Mouse (Mus musculus): ENCODE data around the gene Thap7. TPM values are rescaled to one million over a fixed set of nuclear protein-coding genes. Genes with fewer than 3 reads are reported as not detected.
"Not testable (repeated sequence)": the region's sequence is repeated elsewhere in the genome, so short reads cannot be mapped to it uniquely, and the experiment has no call there.

Gene Thap7
- polyA plus RNA-seq, 1 experiment: 73.0 TPM

GRCm38 (mm10) chr16:17532676-17533329, 1.9 kb upstream of the Thap7 start:
- DNase-seq (ENCODE audit: extremely low spot score in 1 of 2, low spot score in 1 of 2): no peak

GRCm38 (mm10) chr16:17532271-17532670, 1.3 kb upstream of the Thap7 start:
- no peak for DNase-seq (ENCODE audit: extremely low spot score in 1 of 2, low spot score in 1 of 2)

GRCm38 (mm10) chr16:17529981-17530586, 852 bp downstream of the Thap7 start:
- DNase-seq (ENCODE audit: extremely low spot score in 1 of 2, low spot score in 1 of 2): no peak

GRCm38 (mm10) chr16:17528276-17528675, 2.7 kb downstream of the Thap7 start:
- DNase-seq (ENCODE audit: extremely low spot score in 1 of 2, low spot score in 1 of 2): no peak

- DNase-seq (ENCODE audit: extremely low spot score in 1 of 2, low spot score in 1 of 2): no peak
Measured at GRCm38 (mm10) chr16:17527606-17528005, 3.3 kb downstream of the Thap7 start.

GRCm38 (mm10) chr16:17526223-17526622, 4.7 kb downstream of the Thap7 start:
- no peak for DNase-seq (ENCODE audit: extremely low spot score in 1 of 2, low spot score in 1 of 2)

- no peak for DNase-seq (ENCODE audit: extremely low spot score in 1 of 2, low spot score in 1 of 2)
Measured at GRCm38 (mm10) chr16:17525524-17525923, 5.4 kb downstream of the Thap7 start.

GRCm38 (mm10) chr16:17524156-17524555, 6.8 kb downstream of the Thap7 start:
- DNase-seq (ENCODE audit: extremely low spot score in 1 of 2, low spot score in 1 of 2): no peak

GRCm38 (mm10) chr16:17518910-17519309, 12.0 kb downstream of the Thap7 start:
- DNase-seq (ENCODE audit: extremely low spot score in 1 of 2, low spot score in 1 of 2): no peak

- DNase-seq (ENCODE audit: extremely low spot score in 1 of 2, low spot score in 1 of 2): no peak
Measured at GRCm38 (mm10) chr16:17511431-17511830, 19.5 kb downstream of the Thap7 start.

GRCm38 (mm10) chr16:17510686-17511085, 20.2 kb downstream of the Thap7 start:
- no peak for DNase-seq (ENCODE audit: extremely low spot score in 1 of 2, low spot score in 1 of 2)

GRCm38 (mm10) chr16:17510143-17510542, 20.8 kb downstream of the Thap7 start:
- DNase-seq (ENCODE audit: extremely low spot score in 1 of 2, low spot score in 1 of 2): no peak

- no peak for DNase-seq (ENCODE audit: extremely low spot score in 1 of 2, low spot score in 1 of 2)
Measured at GRCm38 (mm10) chr16:17509240-17509597, 21.7 kb downstream of the Thap7 start.

- DNase-seq (ENCODE audit: extremely low spot score in 1 of 2, low spot score in 1 of 2): peak; percentile 76 to 88
Measured at GRCm38 (mm10) chr16:17508546-17509239, 22.2 kb downstream of the Thap7 start, which contains the start of gene Lztr1. Gene Lztr1, plus strand, starts transcription at chr16:17508688.

- DNase-seq (ENCODE audit: extremely low spot score in 1 of 2, low spot score in 1 of 2): not testable (repeated sequence)
Measured at GRCm38 (mm10) chr16:17508031-17508430, 22.9 kb downstream of the Thap7 start.

- DNase-seq (ENCODE audit: extremely low spot score in 1 of 2, low spot score in 1 of 2): no peak
Measured at GRCm38 (mm10) chr16:17507018-17507552, 23.9 kb downstream of the Thap7 start.

GRCm38 (mm10) chr16:17502681-17503080, 28.3 kb downstream of the Thap7 start:
- no peak for DNase-seq (ENCODE audit: extremely low spot score in 1 of 2, low spot score in 1 of 2)

- DNase-seq (ENCODE audit: extremely low spot score in 1 of 2, low spot score in 1 of 2): no peak
Measured at GRCm38 (mm10) chr16:17499249-17499883, 31.6 kb downstream of the Thap7 start.

- DNase-seq (ENCODE audit: extremely low spot score in 1 of 2, low spot score in 1 of 2): peak; percentile 90 to 93
Measured at GRCm38 (mm10) chr16:17496499-17497305, 34.2 kb downstream of the Thap7 start.

- peak in 1 of 2 experiments; percentile 56 for DNase-seq (ENCODE audit: extremely low spot score in 1 of 2, low spot score in 1 of 2)
Measured at GRCm38 (mm10) chr16:17491896-17492561, 38.9 kb downstream of the Thap7 start.

Measured in frontal cortex, adult 2 months (tissue).